Mouse (Mus musculus): ENCODE results near the gene Lrrc20. TPM values are rescaled to one million over a fixed set of nuclear protein-coding genes. Genes with fewer than 3 reads are reported as not detected.

Gene Lrrc20
- polyA plus RNA-seq, 1 experiment from 2014 or later: 15.0 TPM

DNA sequence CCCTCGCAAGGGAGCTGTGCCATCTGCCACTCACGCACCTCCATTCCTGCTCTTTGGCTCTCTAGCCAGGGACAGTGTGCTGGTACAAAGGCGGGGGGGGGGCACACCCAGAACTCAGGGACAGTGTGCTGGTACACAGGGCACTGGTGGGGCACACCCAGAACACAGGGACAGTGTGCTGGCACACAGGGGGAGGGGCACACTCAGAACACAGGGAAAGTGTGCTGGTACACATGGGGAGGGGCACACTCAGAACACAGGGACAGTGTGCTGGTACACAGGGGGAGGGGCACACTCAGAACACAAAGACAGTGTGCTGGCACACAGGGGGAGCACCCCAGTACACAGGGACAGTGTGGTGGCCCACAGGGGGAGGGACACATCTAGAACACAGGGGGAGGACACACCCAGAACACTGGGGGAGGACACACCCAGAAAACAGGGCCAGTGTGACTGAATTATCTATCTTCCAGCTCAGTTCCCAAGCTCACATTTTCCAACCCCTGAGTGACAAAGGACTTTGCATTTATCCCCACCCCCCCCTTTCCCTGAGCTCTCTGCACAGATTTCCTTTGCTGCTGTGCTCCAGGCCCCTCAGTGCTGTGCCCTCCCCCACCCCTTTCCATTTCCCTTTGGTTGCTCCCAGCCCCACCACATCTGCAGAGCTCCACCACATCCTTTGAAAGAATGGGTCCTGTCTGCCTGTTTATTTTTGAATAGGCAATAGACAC, 58.9 kb downstream of the Lrrc20 start:
- Histone ChIP-seq H3K27me3 (ENCODE audit: control insufficient read depth, insufficient read depth, low read length) (no peaks in the 10 kb centered on the region), H3K4me2 (ENCODE audit: low read depth, low read length, severe bottlenecking) (no peak overlapping the region), H3K27ac (ENCODE audit: low read depth, low read length) (peak overlapping the region; percentile 94), H3K4me1 (replicated peaks; ENCODE audit: control insufficient read depth, insufficient read depth, low read length) (peaks cover 35% of the 10 kb centered on the region), H3K36me3 (ENCODE audit: control insufficient read depth, insufficient read depth, low read length) (no peaks in the 10 kb centered on the region), H3K9me3 (ENCODE audit: control insufficient read depth, low read length) (no peaks in the 10 kb centered on the region), H3K4me3 (ENCODE audit: low read depth, low read length) (no peak overlapping the region), H3K9ac (ENCODE audit: low read length) (peak overlapping the region; percentile 39)
- DNase-seq (ENCODE audit: low spot score) (peak; percentile 79), ATAC-seq (replicated peaks; ENCODE audit: low FRiP score) (peak; percentile 87)
- WGBS: 41% methylated on average over 3 of the region's 3 CpGs

DNA sequence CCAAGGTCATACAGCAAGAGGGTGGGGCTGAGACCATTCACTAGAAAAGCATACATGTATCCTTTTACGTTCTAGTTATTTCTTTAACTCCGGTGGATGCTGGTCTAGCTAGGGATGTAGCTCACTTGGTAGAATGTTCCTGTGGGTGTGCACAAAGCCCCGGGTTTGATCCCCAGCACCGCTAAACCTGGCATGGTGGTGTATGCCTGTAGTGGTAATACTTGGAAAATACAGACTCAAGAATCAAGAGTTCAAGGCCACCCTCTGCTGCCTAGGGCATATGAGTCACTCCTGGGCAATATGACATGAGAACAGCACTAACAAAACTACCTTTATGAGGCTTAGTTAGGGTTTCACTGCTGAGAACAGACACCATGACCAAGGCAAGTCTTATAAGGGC, 59.8 kb downstream of the Lrrc20 start:
- peak overlapping the region; percentile 94 for H3K27ac ChIP-seq (ENCODE audit: low read depth, low read length)
- 80% methylated on average over 4 of the region's 4 CpGs for WGBS
- H3K4me1 ChIP-seq (replicated peaks; ENCODE audit: control insufficient read depth, insufficient read depth, low read length): peaks cover 35% of the 10 kb centered on the region

DNA sequence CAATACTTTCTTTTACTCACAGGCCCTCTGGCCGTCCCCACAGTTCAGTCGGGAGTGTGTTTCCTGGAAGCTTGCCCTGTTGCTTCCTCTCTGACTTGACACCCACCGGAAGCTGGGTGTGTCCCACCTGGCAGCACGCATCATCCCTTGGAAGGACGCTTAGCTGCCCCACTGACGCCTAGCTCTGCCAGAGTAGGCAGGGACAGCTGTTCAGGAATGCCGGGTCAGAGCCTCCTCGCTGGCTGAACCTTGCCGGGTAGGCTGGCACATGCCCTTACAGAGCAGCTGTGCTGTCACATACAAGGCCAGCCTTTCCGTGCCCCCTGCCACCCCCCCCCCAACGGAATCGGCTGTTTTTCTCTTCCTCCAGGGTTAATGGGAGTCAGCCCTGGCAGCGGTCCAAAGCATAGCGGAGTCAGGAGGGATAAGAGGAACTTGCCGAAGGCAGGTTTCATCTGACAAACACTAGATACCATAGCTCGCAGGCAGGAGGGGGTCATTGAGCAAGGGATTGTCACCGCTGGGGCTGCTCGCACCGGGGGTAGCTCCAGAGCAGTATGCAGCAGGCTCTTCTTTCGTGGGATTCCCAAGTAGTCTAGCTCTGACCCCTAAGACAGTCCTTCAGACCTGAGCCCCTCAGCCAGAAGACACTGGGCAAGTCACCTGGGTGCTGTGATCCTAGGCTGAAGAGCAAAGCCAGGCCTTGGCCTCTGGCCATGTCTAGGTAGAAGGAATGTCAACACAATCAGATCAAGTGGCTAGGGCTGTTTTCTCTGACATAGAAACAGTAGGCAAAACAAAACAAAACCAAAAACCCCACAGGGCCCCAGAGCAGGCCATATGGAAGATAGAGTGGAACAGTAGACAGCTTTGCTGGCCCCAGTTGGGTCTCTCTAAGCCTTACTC, 60.8 kb downstream of the Lrrc20 start:
- H3K4me3 ChIP-seq (ENCODE audit: low read depth, low read length): no peak overlapping the region
- H3K27ac ChIP-seq (ENCODE audit: low read depth, low read length): peak overlapping the region; percentile 94
- peak; percentile 60 for DNase-seq (ENCODE audit: low spot score)
- no peak overlapping the region for H3K4me2 ChIP-seq (ENCODE audit: low read depth, low read length, severe bottlenecking)
- WGBS: 61% methylated on average over 20 of the region's 20 CpGs
- no peaks in the 10 kb centered on the region for H3K36me3 ChIP-seq (ENCODE audit: control insufficient read depth, insufficient read depth, low read length)
- ATAC-seq (replicated peaks; ENCODE audit: low FRiP score): no peak
- no peaks in the 10 kb centered on the region for H3K27me3 ChIP-seq (ENCODE audit: control insufficient read depth, insufficient read depth, low read length)
- no peak overlapping the region for H3K9ac ChIP-seq (ENCODE audit: low read length)
- no peaks in the 10 kb centered on the region for H3K9me3 ChIP-seq (ENCODE audit: control insufficient read depth, low read length)
- peaks cover 35% of the 10 kb centered on the region for H3K4me1 ChIP-seq (replicated peaks; ENCODE audit: control insufficient read depth, insufficient read depth, low read length)

More for the DNA sequence above, 59.8 kb downstream of the Lrrc20 start:
- no peak overlapping the region for H3K4me3 ChIP-seq (ENCODE audit: low read depth, low read length)
- H3K9me3 ChIP-seq (ENCODE audit: control insufficient read depth, low read length): no peaks in the 10 kb centered on the region
- DNase-seq (ENCODE audit: low spot score): no peak
- H3K4me2 ChIP-seq (ENCODE audit: low read depth, low read length, severe bottlenecking): no peak overlapping the region
- H3K27me3 ChIP-seq (ENCODE audit: control insufficient read depth, insufficient read depth, low read length): no peaks in the 10 kb centered on the region
- no peak for ATAC-seq (replicated peaks; ENCODE audit: low FRiP score)
- H3K9ac ChIP-seq (ENCODE audit: low read length): no peak overlapping the region; the same call in 1 of the 2 replicates
- H3K36me3 ChIP-seq (ENCODE audit: control insufficient read depth, insufficient read depth, low read length): no peaks in the 10 kb centered on the region

DNA sequence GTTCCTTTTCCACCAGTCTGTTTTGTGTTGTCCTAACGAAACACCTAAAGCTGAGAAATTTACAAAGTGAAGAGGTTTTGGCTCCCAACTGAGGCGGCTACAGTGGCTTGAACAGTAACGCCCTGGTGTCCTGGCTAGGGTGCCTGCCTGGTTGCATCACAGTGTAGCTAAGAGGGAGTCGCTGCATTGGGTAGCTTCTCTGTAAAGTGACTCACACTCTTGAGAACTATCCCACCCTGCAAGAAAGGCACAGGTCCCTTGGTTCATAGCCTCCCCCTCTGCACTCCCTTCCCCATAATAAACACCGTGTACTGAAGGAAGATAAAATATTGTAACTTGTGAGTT, 61.4 kb downstream of the Lrrc20 start:
- no peak for DNase-seq (ENCODE audit: low spot score)
- peaks cover 35% of the 10 kb centered on the region for H3K4me1 ChIP-seq (replicated peaks; ENCODE audit: control insufficient read depth, insufficient read depth, low read length)
- H3K27ac ChIP-seq (ENCODE audit: low read depth, low read length): no peak overlapping the region
- H3K9me3 ChIP-seq (ENCODE audit: control insufficient read depth, low read length): no peaks in the 10 kb centered on the region
- no peak overlapping the region for H3K4me3 ChIP-seq (ENCODE audit: low read depth, low read length)
- no peaks in the 10 kb centered on the region for H3K27me3 ChIP-seq (ENCODE audit: control insufficient read depth, insufficient read depth, low read length)
- H3K9ac ChIP-seq (ENCODE audit: low read length): no peak overlapping the region
- no peaks in the 10 kb centered on the region for H3K36me3 ChIP-seq (ENCODE audit: control insufficient read depth, insufficient read depth, low read length)
- H3K4me2 ChIP-seq (ENCODE audit: low read depth, low read length, severe bottlenecking): no peak overlapping the region
- 88% methylated on average over 5 of the region's 5 CpGs for WGBS
- no peak for ATAC-seq (replicated peaks; ENCODE audit: low FRiP score)

DNA sequence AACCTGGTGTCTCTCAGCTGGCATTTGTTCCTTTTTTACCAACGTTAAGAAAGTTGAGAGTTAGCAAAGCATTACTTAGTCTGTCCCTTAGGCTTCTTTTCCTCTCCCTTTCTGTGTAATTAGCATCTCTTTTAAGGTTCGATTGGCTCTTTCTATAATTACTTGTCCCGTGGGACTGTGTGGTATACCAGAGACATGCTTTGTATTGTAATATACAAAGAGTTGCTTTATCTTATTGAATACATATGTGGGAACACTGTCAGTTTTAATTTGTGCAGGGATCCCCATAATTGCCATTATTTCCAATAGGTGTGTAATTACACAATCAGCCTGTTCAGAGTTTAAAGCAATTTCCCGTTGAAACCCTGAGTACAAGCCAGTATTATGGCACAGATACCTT, 62.8 kb downstream of the Lrrc20 start:
- H3K27ac ChIP-seq (ENCODE audit: low read depth, low read length): no peak overlapping the region
- peaks cover 37% of the 10 kb centered on the region for H3K4me1 ChIP-seq (replicated peaks; ENCODE audit: control insufficient read depth, insufficient read depth, low read length)
- ATAC-seq (replicated peaks; ENCODE audit: low FRiP score): no peak
- no peaks in the 10 kb centered on the region for H3K36me3 ChIP-seq (ENCODE audit: control insufficient read depth, insufficient read depth, low read length)
- no peak overlapping the region for H3K4me3 ChIP-seq (ENCODE audit: low read depth, low read length)
- no peaks in the 10 kb centered on the region for H3K9me3 ChIP-seq (ENCODE audit: control insufficient read depth, low read length)
- H3K27me3 ChIP-seq (ENCODE audit: control insufficient read depth, insufficient read depth, low read length): no peaks in the 10 kb centered on the region
- no peak for DNase-seq (ENCODE audit: low spot score)
- WGBS: 26% methylated on average over 4 of the region's 4 CpGs
- no peak overlapping the region for H3K9ac ChIP-seq (ENCODE audit: low read length)
- no peak overlapping the region for H3K4me2 ChIP-seq (ENCODE audit: low read depth, low read length, severe bottlenecking)

DNA sequence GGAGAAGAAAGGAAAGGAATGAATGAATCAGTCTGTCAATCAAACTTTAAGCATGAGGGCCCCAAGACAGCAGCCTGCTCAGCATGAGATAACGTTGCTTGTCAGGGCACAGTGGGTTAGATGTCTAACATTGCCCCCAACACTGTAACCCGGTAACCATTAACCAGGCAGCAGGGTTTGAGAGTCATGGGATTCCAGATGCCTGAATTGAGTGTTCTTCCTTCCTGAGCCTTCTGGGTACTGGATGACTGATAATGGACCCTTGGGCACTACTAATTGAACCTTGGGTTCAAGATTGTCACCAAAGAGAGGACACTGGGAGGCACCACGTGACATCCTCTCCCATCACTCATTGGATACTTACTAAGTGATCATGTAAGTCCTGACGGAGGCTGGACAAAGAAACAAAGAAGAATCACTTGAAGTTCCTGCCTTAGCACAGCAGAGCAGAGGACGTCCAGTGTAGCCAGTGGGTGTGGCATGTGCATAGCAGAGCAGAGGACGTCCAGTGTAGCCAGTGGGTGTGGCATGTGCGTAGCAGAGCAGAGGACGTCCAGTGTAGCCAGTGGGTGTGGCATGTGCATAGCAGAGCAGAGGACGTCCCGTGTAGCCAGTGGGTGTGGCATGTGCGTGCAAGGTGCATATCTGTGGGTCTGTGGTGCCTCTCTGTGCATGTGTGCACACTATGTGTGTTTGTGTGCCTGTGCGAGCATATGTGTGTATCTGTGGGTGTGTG, 68.7 kb downstream of the Lrrc20 start:
- peak; percentile 55; the same call in 1 of the 2 replicates for ATAC-seq (replicated peaks; ENCODE audit: low FRiP score)
- H3K27me3 ChIP-seq (ENCODE audit: control insufficient read depth, insufficient read depth, low read length): no peaks in the 10 kb centered on the region

DNA sequence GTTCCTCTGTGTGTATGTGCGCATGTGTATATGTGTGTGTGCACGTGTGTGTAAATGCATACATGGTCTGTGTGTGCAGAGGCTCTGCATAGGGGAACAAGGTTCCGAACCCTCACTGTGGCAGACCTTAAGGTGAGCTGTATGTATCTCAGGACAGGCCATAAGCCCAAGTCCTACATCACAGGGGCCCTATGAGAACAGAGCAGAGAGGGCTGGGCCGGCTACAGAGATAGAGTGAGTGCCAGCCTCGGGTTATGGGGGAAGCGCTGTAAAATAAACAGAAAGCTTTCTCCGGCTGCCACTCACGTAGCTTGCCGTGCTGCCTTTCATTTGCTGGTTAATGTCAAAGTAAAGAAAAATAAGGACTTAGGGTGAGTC, 69.3 kb downstream of the Lrrc20 start:
- ATAC-seq (replicated peaks; ENCODE audit: low FRiP score): no peak
- no peak overlapping the region for H3K4me3 ChIP-seq (ENCODE audit: low read depth, low read length)
- H3K4me2 ChIP-seq (ENCODE audit: low read depth, low read length, severe bottlenecking): no peak overlapping the region
- DNase-seq (ENCODE audit: low spot score): no peak
- H3K27ac ChIP-seq (ENCODE audit: low read depth, low read length): no peak overlapping the region
- H3K27me3 ChIP-seq (ENCODE audit: control insufficient read depth, insufficient read depth, low read length): no peaks in the 10 kb centered on the region
- H3K36me3 ChIP-seq (ENCODE audit: control insufficient read depth, insufficient read depth, low read length): no peaks in the 10 kb centered on the region
- WGBS: 85% methylated on average over 9 of the region's 9 CpGs
- H3K4me1 ChIP-seq (replicated peaks; ENCODE audit: control insufficient read depth, insufficient read depth, low read length): peaks cover 4% of the 10 kb centered on the region
- no peaks in the 10 kb centered on the region for H3K9me3 ChIP-seq (ENCODE audit: control insufficient read depth, low read length)
- H3K9ac ChIP-seq (ENCODE audit: low read length): no peak overlapping the region

More for the DNA sequence above, 68.7 kb downstream of the Lrrc20 start:
- no peak overlapping the region for H3K9ac ChIP-seq (ENCODE audit: low read length)
- peaks cover 4% of the 10 kb centered on the region for H3K4me1 ChIP-seq (replicated peaks; ENCODE audit: control insufficient read depth, insufficient read depth, low read length)
- WGBS: 67% methylated on average over 12 of the region's 12 CpGs
- no peak overlapping the region for H3K4me3 ChIP-seq (ENCODE audit: low read depth, low read length)
- H3K4me2 ChIP-seq (ENCODE audit: low read depth, low read length, severe bottlenecking): no peak overlapping the region
- no peak for DNase-seq (ENCODE audit: low spot score)
- no peaks in the 10 kb centered on the region for H3K9me3 ChIP-seq (ENCODE audit: control insufficient read depth, low read length)
- no peak overlapping the region for H3K27ac ChIP-seq (ENCODE audit: low read depth, low read length)
- H3K36me3 ChIP-seq (ENCODE audit: control insufficient read depth, insufficient read depth, low read length): no peaks in the 10 kb centered on the region

DNA sequence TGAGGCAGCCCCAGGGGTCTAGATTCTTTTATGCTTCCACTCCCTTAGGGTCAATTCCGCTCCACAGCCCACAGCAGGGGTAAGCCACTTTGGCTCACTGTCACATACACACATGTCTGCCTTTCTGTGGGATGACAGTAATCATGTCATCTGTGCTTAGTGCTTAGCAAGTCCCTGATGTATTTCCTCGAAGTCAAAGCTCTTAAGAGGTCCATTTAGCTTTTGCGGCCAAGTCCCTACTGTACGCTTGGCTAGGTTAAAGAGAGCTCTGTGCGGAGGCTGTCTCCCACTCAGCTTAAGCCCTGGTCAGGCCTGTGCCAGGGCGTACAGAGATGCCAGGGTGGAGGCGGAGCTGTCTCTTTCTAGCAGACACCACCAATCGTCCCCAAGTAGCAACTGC, 74.5 kb downstream of the Lrrc20 start:
- no peaks in the 10 kb centered on the region for H3K4me1 ChIP-seq (replicated peaks; ENCODE audit: control insufficient read depth, insufficient read depth, low read length)
- H3K4me2 ChIP-seq (ENCODE audit: low read depth, low read length, severe bottlenecking): no peak overlapping the region
- WGBS: 80% methylated on average over 8 of the region's 8 CpGs
- H3K36me3 ChIP-seq (ENCODE audit: control insufficient read depth, insufficient read depth, low read length): no peaks in the 10 kb centered on the region
- ATAC-seq (replicated peaks; ENCODE audit: low FRiP score) (no peak), DNase-seq (ENCODE audit: low spot score) (no peak)
- no peak overlapping the region; the same call in 1 of the 2 replicates for H3K27ac ChIP-seq (ENCODE audit: low read depth, low read length)
- no peaks in the 10 kb centered on the region for H3K27me3 ChIP-seq (ENCODE audit: control insufficient read depth, insufficient read depth, low read length)
- H3K9ac ChIP-seq (ENCODE audit: low read length): no peak overlapping the region
- H3K9me3 ChIP-seq (ENCODE audit: control insufficient read depth, low read length): no peaks in the 10 kb centered on the region
- H3K4me3 ChIP-seq (ENCODE audit: low read depth, low read length): no peak overlapping the region

Measured in forebrain, embryonic 11.5 days (tissue).